Mouse (Mus musculus): ENCODE measurements at regions not wholly inside any gene's neighbourhood (a gene's known extent, or its start where the extent isn't known, plus 50 kb on each side); places are given as distances from the start of the nearest gene placed in this dataset.

DNA sequence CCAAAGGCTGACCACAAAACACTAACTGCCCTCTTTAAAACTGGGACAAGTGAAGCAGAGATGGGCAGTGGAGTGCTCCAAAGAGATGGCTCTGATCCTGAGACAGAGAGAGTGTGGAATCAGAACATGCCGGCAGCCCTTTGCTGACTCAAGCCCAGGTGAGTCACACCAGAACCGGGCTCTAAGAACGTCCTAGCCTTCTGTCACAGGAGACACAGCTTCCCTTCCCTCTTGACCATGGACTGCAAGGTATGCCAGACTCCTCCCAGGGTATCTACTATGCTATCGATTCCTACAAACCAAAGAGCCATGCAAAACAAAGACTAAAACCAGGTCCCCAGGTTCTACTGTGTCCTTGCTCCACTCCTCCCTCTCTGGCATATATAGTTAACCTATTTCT lies 98.0 kb downstream of the Dhx15 start:
- Histone ChIP-seq H3K4me1 (replicated peaks; ENCODE audit: low read depth, low read length) (no peaks in the 10 kb centered on the region), H3K36me3 (ENCODE audit: insufficient read depth, low read length) (no peaks in the 10 kb centered on the region), H3K9me3 (ENCODE audit: low read length) (no peaks in the 10 kb centered on the region), H3K4me3 (replicated peaks; ENCODE audit: low read length) (no peak overlapping the region), H3K27me3 (ENCODE audit: insufficient read depth, low read length) (no peaks in the 10 kb centered on the region; the same call in 1 of the 2 replicates)
- no peak for TF ChIP-seq NANOG (IDR thresholded peaks at IDR 0.05; ENCODE audit: borderline replicate concordance, low read length)
- no peak for TF ChIP-seq CTCF (conservative IDR thresholded peaks at IDR 0.05; ENCODE audit: low read length)
- no peak for TF ChIP-seq POU5F1 (IDR thresholded peaks at IDR 0.05; ENCODE audit: borderline replicate concordance, low read length)

- no peaks in the 10 kb centered on the region for H3K36me3 ChIP-seq (ENCODE audit: insufficient read depth, low read length)
- 0 out of 2 replicates have a peak, but pooled peaks cover 6% of the 10 kb centered on the region for H3K9me3 ChIP-seq (ENCODE audit: low read length)
- no peak overlapping the region for H3K4me3 ChIP-seq (replicated peaks; ENCODE audit: low read length)
- TF ChIP-seq POU5F1 (IDR thresholded peaks at IDR 0.05; ENCODE audit: borderline replicate concordance, low read length) (no peak), CTCF (conservative IDR thresholded peaks at IDR 0.05; ENCODE audit: low read length) (no peak), NANOG (IDR thresholded peaks at IDR 0.05; ENCODE audit: borderline replicate concordance, low read length) (no peak)
- no peaks in the 10 kb centered on the region; the same call in 1 of the 2 replicates for H3K27me3 ChIP-seq (ENCODE audit: insufficient read depth, low read length)
- H3K4me1 ChIP-seq (replicated peaks; ENCODE audit: low read depth, low read length), result no peaks in the 10 kb centered on the region
Observed at GRCm38 (mm10) chr5:52088131-52088530, 102.2 kb downstream of the Dhx15 start.

- H3K27me3 ChIP-seq (ENCODE audit: insufficient read depth, low read length), result peaks cover under 1% of the 10 kb centered on the region; the same call in 1 of the 2 replicates
- no peak for TF ChIP-seq CTCF (conservative IDR thresholded peaks at IDR 0.05; ENCODE audit: low read length)
- TF ChIP-seq POU5F1 (IDR thresholded peaks at IDR 0.05; ENCODE audit: borderline replicate concordance, low read length), result no peak
- TF ChIP-seq NANOG (IDR thresholded peaks at IDR 0.05; ENCODE audit: borderline replicate concordance, low read length), result no peak
Observed at GRCm38 (mm10) chr5:52086766-52087429, 103.4 kb downstream of the Dhx15 start.

DNA sequence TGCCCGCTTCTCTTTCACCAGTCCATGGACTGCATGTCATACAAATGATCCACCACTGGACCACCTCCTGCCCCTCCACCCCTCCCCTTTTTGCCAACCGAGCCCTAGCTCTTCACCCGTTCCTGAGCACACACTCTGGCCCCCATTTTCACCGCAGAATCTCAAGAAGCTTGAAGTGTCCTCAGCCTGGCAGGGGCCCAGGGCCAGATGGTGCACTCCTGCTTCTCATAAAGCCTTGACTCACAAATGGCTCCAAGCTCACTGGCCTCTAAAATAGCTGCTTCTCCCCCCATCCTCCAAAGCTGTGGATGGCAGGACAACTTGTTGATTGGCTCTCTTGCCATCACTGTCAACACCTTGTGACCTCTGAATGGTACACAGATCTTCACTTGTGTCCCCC lies 110.0 kb downstream of the Dhx15 start:
- Histone ChIP-seq H3K27me3 (ENCODE audit: insufficient read depth, low read length) (peaks cover 15% of the 10 kb centered on the region), H3K9me3 (ENCODE audit: low read length) (no peaks in the 10 kb centered on the region), H3K4me3 (replicated peaks; ENCODE audit: low read length) (no peak overlapping the region), H3K36me3 (ENCODE audit: insufficient read depth, low read length) (no peaks in the 10 kb centered on the region), H3K4me1 (replicated peaks; ENCODE audit: low read depth, low read length) (no peaks in the 10 kb centered on the region)
- no peak for TF ChIP-seq CTCF (conservative IDR thresholded peaks at IDR 0.05; ENCODE audit: low read length)
- no peak for TF ChIP-seq POU5F1 (IDR thresholded peaks at IDR 0.05; ENCODE audit: borderline replicate concordance, low read length)
- TF ChIP-seq NANOG (IDR thresholded peaks at IDR 0.05; ENCODE audit: borderline replicate concordance, low read length), result no peak

More at GRCm38 (mm10) chr5:52086766-52087429, 103.4 kb downstream of the Dhx15 start:
- H3K36me3 ChIP-seq (ENCODE audit: insufficient read depth, low read length), result no peaks in the 10 kb centered on the region
- 0 out of 2 replicates have a peak, but pooled peaks cover 6% of the 10 kb centered on the region for H3K9me3 ChIP-seq (ENCODE audit: low read length)
- H3K4me3 ChIP-seq (replicated peaks; ENCODE audit: low read length), result no peak overlapping the region
- no peaks in the 10 kb centered on the region for H3K4me1 ChIP-seq (replicated peaks; ENCODE audit: low read depth, low read length)

- no peaks in the 10 kb centered on the region for H3K4me1 ChIP-seq (replicated peaks; ENCODE audit: low read depth, low read length)
- H3K9me3 ChIP-seq (ENCODE audit: low read length), result no peaks in the 10 kb centered on the region
- TF ChIP-seq CTCF (conservative IDR thresholded peaks at IDR 0.05; ENCODE audit: low read length) (no peak), NANOG (IDR thresholded peaks at IDR 0.05; ENCODE audit: borderline replicate concordance, low read length) (no peak), POU5F1 (IDR thresholded peaks at IDR 0.05; ENCODE audit: borderline replicate concordance, low read length) (no peak)
- H3K4me3 ChIP-seq (replicated peaks; ENCODE audit: low read length), result no peak overlapping the region
- no peaks in the 10 kb centered on the region for H3K36me3 ChIP-seq (ENCODE audit: insufficient read depth, low read length)
- peaks cover 15% of the 10 kb centered on the region for H3K27me3 ChIP-seq (ENCODE audit: insufficient read depth, low read length)
Observed at GRCm38 (mm10) chr5:52077696-52078095, 112.6 kb downstream of the Dhx15 start.

DNA sequence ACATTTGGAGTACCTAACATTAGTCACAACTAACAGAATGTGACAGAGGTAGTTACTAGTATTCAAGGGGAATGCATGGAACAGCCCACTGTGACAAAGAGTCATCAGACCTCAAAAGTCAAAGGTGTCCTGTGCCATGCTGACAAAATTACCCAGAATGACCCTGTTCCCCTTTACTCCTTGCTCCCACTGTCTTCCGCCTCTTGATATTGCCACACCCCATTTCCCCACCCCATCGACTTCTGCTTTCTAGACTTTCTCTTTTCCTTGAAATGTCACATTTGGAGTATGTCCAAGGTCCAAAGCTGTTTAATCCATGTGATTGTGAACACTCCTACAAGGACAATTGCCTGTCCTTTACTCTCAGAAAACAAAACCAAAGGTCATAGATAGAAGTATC lies 115.2 kb downstream of the Dhx15 start:
- no peak for TF ChIP-seq POU5F1 (IDR thresholded peaks at IDR 0.05; ENCODE audit: borderline replicate concordance, low read length)
- TF ChIP-seq CTCF (conservative IDR thresholded peaks at IDR 0.05; ENCODE audit: low read length), result no peak
- TF ChIP-seq NANOG (IDR thresholded peaks at IDR 0.05; ENCODE audit: borderline replicate concordance, low read length), result no peak

DNA sequence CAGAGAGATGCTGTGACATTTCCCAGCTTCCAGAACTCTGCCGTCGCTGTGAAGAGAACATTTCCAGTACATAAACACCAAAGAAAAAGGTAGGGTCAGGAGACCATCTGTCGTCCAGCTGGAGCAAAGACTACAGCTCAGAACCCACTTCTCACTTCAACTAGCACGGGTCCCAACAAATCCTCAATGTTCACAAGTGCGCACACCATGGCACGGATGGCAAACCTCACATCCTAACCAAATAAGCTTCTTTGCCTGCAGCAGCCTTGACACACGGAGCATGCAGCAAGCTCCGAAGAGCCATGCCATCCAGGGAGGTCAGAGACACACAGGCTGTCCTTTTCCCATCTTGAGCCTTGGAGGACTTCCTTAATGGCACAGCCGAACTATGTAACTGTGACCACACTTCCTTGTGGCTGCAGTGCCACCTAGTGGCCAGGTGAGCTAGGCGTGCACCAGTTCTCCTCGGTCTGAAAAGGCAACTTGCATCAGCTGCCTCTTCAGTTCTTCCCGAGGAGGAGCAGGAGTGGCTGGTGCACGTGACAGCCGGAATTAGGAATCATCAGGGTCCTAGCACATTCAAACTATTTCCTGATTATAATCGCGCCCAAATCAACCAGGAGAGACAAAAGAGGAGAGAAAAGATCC lies 125.4 kb downstream of the Dhx15 start:
- H3K4me3 ChIP-seq (replicated peaks; ENCODE audit: low read length), result no peak overlapping the region
- H3K27me3 ChIP-seq (ENCODE audit: insufficient read depth, low read length), result peaks cover 6% of the 10 kb centered on the region; the same call in 1 of the 2 replicates
- no peaks in the 10 kb centered on the region for H3K9me3 ChIP-seq (ENCODE audit: low read length)
- no peaks in the 10 kb centered on the region; the same call in 1 of the 2 replicates for H3K4me1 ChIP-seq (replicated peaks; ENCODE audit: low read depth, low read length)
- no peaks in the 10 kb centered on the region for H3K36me3 ChIP-seq (ENCODE audit: insufficient read depth, low read length)
- no peak for TF ChIP-seq NANOG (IDR thresholded peaks at IDR 0.05; ENCODE audit: borderline replicate concordance, low read length)
- no peak for TF ChIP-seq POU5F1 (IDR thresholded peaks at IDR 0.05; ENCODE audit: borderline replicate concordance, low read length)
- peak; percentile 81 for TF ChIP-seq CTCF (conservative IDR thresholded peaks at IDR 0.05; ENCODE audit: low read length)

More for the DNA sequence above, 115.2 kb downstream of the Dhx15 start:
- Histone ChIP-seq H3K4me1 (replicated peaks; ENCODE audit: low read depth, low read length) (peaks cover 8% of the 10 kb centered on the region), H3K9me3 (ENCODE audit: low read length) (no peaks in the 10 kb centered on the region), H3K36me3 (ENCODE audit: insufficient read depth, low read length) (no peaks in the 10 kb centered on the region), H3K27me3 (ENCODE audit: insufficient read depth, low read length) (no peaks in the 10 kb centered on the region), H3K4me3 (replicated peaks; ENCODE audit: low read length) (no peak overlapping the region)

GRCm38 (mm10) chr5:52062214-52062613 lies 128.1 kb downstream of the Dhx15 start:
- Histone ChIP-seq H3K9me3 (ENCODE audit: low read length) (peaks cover 20% of the 10 kb centered on the region; the same call in 1 of the 2 replicates), H3K27me3 (ENCODE audit: insufficient read depth, low read length) (peaks cover 3% of the 10 kb centered on the region; the same call in 1 of the 2 replicates), H3K4me3 (replicated peaks; ENCODE audit: low read length) (no peak overlapping the region), H3K4me1 (replicated peaks; ENCODE audit: low read depth, low read length) (no peaks in the 10 kb centered on the region; the same call in 1 of the 2 replicates), H3K36me3 (ENCODE audit: insufficient read depth, low read length) (no peaks in the 10 kb centered on the region)
- TF ChIP-seq POU5F1 (IDR thresholded peaks at IDR 0.05; ENCODE audit: borderline replicate concordance, low read length), result no peak
- TF ChIP-seq NANOG (IDR thresholded peaks at IDR 0.05; ENCODE audit: borderline replicate concordance, low read length), result no peak
- no peak for TF ChIP-seq CTCF (conservative IDR thresholded peaks at IDR 0.05; ENCODE audit: low read length)

All from E14TG2a.4 (cell line).